Mouse (Mus musculus) heart, embryonic 16.5 days (tissue): Measurements from ENCODE around the gene Rnaset2b. TPM values are rescaled to one million over a fixed set of nuclear protein-coding genes. Genes with fewer than 3 reads are reported as not detected.
"Not testable (repeated sequence)": the region's sequence is repeated elsewhere in the genome, so short reads cannot be mapped to it uniquely, and the experiment has no call there.

Experiments
- ATAC-seq: fragments of 200-750 bp; cut with Nextera tagmentation; replicated peaks from 2 replicates; pipeline ENCODE4 v1.8.0; 2017; ENCODE audit warnings: moderate number of reproducible peaks; ENCODE audit not compliant: insufficient read depth, low FRiP score; ENCODE audit errors: extremely low read depth
- H3K27ac ChIP-seq: fragments of 300-500 bp; sonication (generic); 2 replicates; pipeline ENCODE4 v1.5.1; 2014; ENCODE audit warnings: mild to moderate bottlenecking, low read length, control low read depth, moderate library complexity
- H3K27me3 ChIP-seq: fragments of 300-500 bp; sonication (generic); 2 replicates; pipeline ENCODE4 v1.6.1; 2014; ENCODE audit warnings: low read length, mixed read lengths; ENCODE audit not compliant: control insufficient read depth, insufficient read depth
- H3K36me3 ChIP-seq: fragments of 300-500 bp; sonication (generic); 2 replicates; pipeline ENCODE4 v1.6.1; 2014; ENCODE audit not compliant: control insufficient read depth, insufficient read depth
- H3K4me1 ChIP-seq: fragments of 300-500 bp; sonication (generic); 2 replicates; pipeline ENCODE4 v1.6.1; 2014; ENCODE audit warnings: low read length, mixed read lengths; ENCODE audit not compliant: control insufficient read depth, insufficient read depth
- H3K4me2 ChIP-seq: fragments of 300-500 bp; sonication (generic); 2 replicates; pipeline ENCODE4 v1.6.1; 2014; ENCODE audit warnings: low read depth, mild to moderate bottlenecking, control low read depth, low read length
- H3K4me3 ChIP-seq: fragments of 300-500 bp; sonication (generic); 2 replicates; pipeline ENCODE4 v1.5.1; 2014; ENCODE audit warnings: mild to moderate bottlenecking, control low read depth, low read length
- H3K9ac ChIP-seq: fragments of 300-500 bp; sonication (generic); 2 replicates; pipeline ENCODE4 v1.6.1; 2014; ENCODE audit warnings: low read length, control low read depth
- H3K9me3 ChIP-seq: fragments of 300-500 bp; sonication (generic); replicated peaks from 2 replicates; pipeline ENCODE4 v1.6.1; 2016; ENCODE audit warnings: low read length; ENCODE audit not compliant: control insufficient read depth
- WGBS: fragments of 180-500 bp; shearing (Covaris S2); extraction: QIAGEN DNeasy Blood & Tissue Kit; methylation state at CpG from one replicate; pipeline ENCODE4 v1.1.7; 2014; 5-methylcytosine and 5-hydroxymethylcytosine counted together
- polyA plus RNA-seq: library from polyadenylated mRNA; unstranded; fragments of >200 nt; fragmentation: Nextera tagmentation; extraction: Ambion mirVana; gene quantifications from 2 replicates; pipeline ENCODE4 v1.2.1, GENCODE M21; 2015

Gene Rnaset2b
- polyA plus RNA-seq, 1 experiment from 2014 or later, result 281 TPM

- WGBS, result 74% methylated on average over 3 of the region's 6 CpGs
- H3K27me3 ChIP-seq, H3K4me2 ChIP-seq, H3K9ac ChIP-seq, H3K4me1 ChIP-seq, H3K36me3 ChIP-seq, H3K9me3 ChIP-seq, H3K4me3 ChIP-seq, H3K27ac ChIP-seq, ATAC-seq: not testable (repeated sequence)
Observed at GRCm38 (mm10) chr17:7030622-7031174, 60.3 kb downstream of the Rnaset2b start.

- H3K9me3 ChIP-seq, H3K4me2 ChIP-seq, H3K9ac ChIP-seq, H3K4me1 ChIP-seq, H3K36me3 ChIP-seq, H3K27ac ChIP-seq, H3K27me3 ChIP-seq, ATAC-seq, H3K4me3 ChIP-seq: not testable (repeated sequence)
- WGBS, result 70% methylated on average over 3 of the region's 17 CpGs
Observed at GRCm38 (mm10) chr17:7033192-7034166, 63.0 kb downstream of the Rnaset2b start.

Other genes with a start within 250 kb of the Rnaset2b start
- gene Ezr, start 187.8 kb upstream of the Rnaset2b start, polyA plus RNA-seq, result 144 and 166 TPM in 2 replicates
- 78.1 and 96.3 TPM in 2 replicates for gene Rsph3b, start 22.0 kb upstream of the Rnaset2b start, polyA plus RNA-seq
- 31.1 and 31.4 TPM in 2 replicates for gene Tagap1, start 9.5 kb upstream of the Rnaset2b start, polyA plus RNA-seq
- gene Gm49721, start 8.3 kb downstream of the Rnaset2b start, polyA plus RNA-seq, result 0.05 and 0.30 TPM in 2 replicates
- gene Gm1604a, start 54.9 kb downstream of the Rnaset2b start, polyA plus RNA-seq, result 0.29 TPM in 1 of 2 replicates, not detected in the other
- gene Rps6ka2, start 199.5 kb downstream of the Rnaset2b start, polyA plus RNA-seq, result 24.2 and 25.5 TPM in 2 replicates